Mouse (Mus musculus) C2C12 (cell line): Measurements from ENCODE around the gene Ces1c. TPM values are rescaled to one million over a fixed set of nuclear protein-coding genes. Genes with fewer than 3 reads are reported as not detected.

ENCODE experiments used
- H3K27me3 ChIP-seq: one replicate; pipeline ENCODE4 v1.6.1; 2011; ENCODE audit not compliant: control insufficient read depth, insufficient read depth, insufficient read length
- H3K36me3 ChIP-seq: one replicate; pipeline ENCODE4 v1.6.1; 2011; ENCODE audit not compliant: control insufficient read depth, insufficient read depth
- H3K4me3 ChIP-seq: one replicate; pipeline ENCODE4 v1.5.1; 2011; ENCODE audit warnings: mild to moderate bottlenecking, control low read depth; ENCODE audit not compliant: poor library complexity, insufficient read depth, severe bottlenecking
- H3K79me2 ChIP-seq: one replicate; pipeline ENCODE4 v1.6.1; 2011; ENCODE audit not compliant: control insufficient read depth, insufficient read depth
- H3K79me3 ChIP-seq: one replicate; pipeline ENCODE4 v1.6.1; 2011; ENCODE audit warnings: low read depth, control low read depth
- H3ac ChIP-seq: one replicate; pipeline ENCODE3; 2011; ENCODE audit warnings: low read depth; ENCODE audit not compliant: control insufficient read depth, insufficient read length
- CEBPB ChIP-seq: IDR thresholded peaks from one replicate; pipeline ENCODE4 v1.6.1; 2011; ENCODE audit warnings: low read depth, mild to moderate bottlenecking, control low read depth, moderate library complexity
- CTCF ChIP-seq: IDR thresholded peaks from one replicate; pipeline ENCODE4 v1.5.1; 2011; ENCODE audit not compliant: control insufficient read depth, insufficient read depth, insufficient read length
- FOSL1 ChIP-seq: IDR thresholded peaks from one replicate; pipeline ENCODE4 v1.8.0; 2011; ENCODE audit warnings: mild to moderate bottlenecking, low read length; ENCODE audit not compliant: poor library complexity, insufficient read depth, severe bottlenecking
- MAX ChIP-seq: IDR thresholded peaks from one replicate; pipeline ENCODE4 v1.6.1; 2011; ENCODE audit warnings: mild to moderate bottlenecking, control low read depth
- MYOD1 ChIP-seq: IDR thresholded peaks from one replicate; pipeline ENCODE4 v1.6.1; 2011; ENCODE audit warnings: low read depth; ENCODE audit not compliant: control insufficient read depth, insufficient read length
- MYOG ChIP-seq: IDR thresholded peaks from one replicate; pipeline ENCODE4 v1.6.1; 2011; ENCODE audit not compliant: control insufficient read depth, insufficient read length; ENCODE audit errors: extremely low read depth
- USF1 ChIP-seq: IDR thresholded peaks from one replicate; pipeline ENCODE4 v1.6.1; 2011; ENCODE audit warnings: low read depth, mild to moderate bottlenecking, control low read depth, moderate library complexity
- long read RNA-seq, 2 experiments: library from polyadenylated mRNA; unstranded; transcript quantifications; one replicate each; pipeline ENCODE4 v2.0.0; 2019 to 2020
- polyA plus RNA-seq: library from polyadenylated mRNA; unstranded; fragments of >200 nt; fragmentation: generic; extraction: Trizol; gene quantifications from one replicate; pipeline ENCODE4 v1.2.1, GENCODE M21; 2012; ENCODE audit warnings: missing spikeins

Ces1c gene
- not detected for polyA plus RNA-seq
- long read RNA-seq, experiment 1: 0 reads
- long read RNA-seq, experiment 2: 0 reads

DNA sequence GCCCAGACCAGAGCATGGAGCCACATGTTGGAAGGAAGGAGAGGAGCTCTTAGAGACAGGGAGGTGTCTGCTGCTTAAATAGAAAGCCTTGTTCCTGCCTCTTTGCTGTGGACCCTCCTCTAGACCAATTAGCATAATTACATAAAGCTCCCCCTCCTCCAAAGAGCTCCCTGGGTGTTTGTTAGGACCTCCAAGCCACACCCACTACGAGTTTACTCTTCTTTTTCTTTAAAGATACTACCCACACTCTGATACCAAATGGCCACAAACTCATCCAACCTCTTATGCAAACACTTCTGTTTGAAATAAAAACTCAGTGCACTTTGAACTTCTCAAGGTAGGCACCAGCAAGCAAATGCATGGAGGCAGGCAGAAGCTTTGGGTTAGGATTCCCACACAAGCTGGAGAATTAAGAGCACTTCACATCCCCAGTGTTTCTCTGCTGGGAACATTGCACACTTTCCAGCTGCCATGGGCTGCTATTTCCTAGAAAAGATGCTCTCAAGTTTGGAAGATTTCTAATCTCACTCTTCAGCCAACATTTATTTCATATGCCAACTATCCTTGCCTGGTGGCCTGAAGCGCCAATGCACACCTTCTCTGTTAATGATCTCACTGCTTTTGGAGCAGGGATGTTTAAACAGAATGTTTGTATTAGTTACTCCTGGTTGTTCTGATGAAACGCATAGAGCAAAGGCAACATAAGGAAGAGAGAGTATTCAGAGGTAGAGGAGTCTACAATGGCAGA is at the start of gene Ces1c:
TSS of gene Ces1c (minus strand) at position 51 of the 748 bp plus-strand sequence.
- no peaks in the 10 kb centered on the region for H3K79me2 ChIP-seq
- TF ChIP-seq CEBPB (no peak), FOSL1 (no peak), MAX (no peak)
- no peak within 1 kb of the TSS for H3ac ChIP-seq
- no peak within 1 kb of the TSS for H3K4me3 ChIP-seq
- H3K36me3 ChIP-seq: no peaks in the 10 kb centered on the region
- H3K79me3 ChIP-seq: no peaks in the 10 kb centered on the region
- no peaks in the 10 kb centered on the region for H3K27me3 ChIP-seq

GRCm38 (mm10) chr8:93180581-93181129 is 49.6 kb upstream of the Ces1c start:
- no peak for TF ChIP-seq FOSL1
- TF ChIP-seq USF1: no peak
- TF ChIP-seq CEBPB: no peak
- TF ChIP-seq MYOG: no peak
- no peak for TF ChIP-seq MYOD1
- no peak for TF ChIP-seq MAX
- no peak for TF ChIP-seq CTCF
- Histone ChIP-seq H3ac (no peak overlapping the region), H3K79me2 (no peaks in the 10 kb centered on the region), H3K79me3 (no peaks in the 10 kb centered on the region), H3K36me3 (no peaks in the 10 kb centered on the region), H3K27me3 (no peaks in the 10 kb centered on the region), H3K4me3 (no peak overlapping the region)

GRCm38 (mm10) chr8:93176593-93176992 is 45.5 kb upstream of the Ces1c start:
- Histone ChIP-seq H3ac (no peak overlapping the region), H3K79me2 (no peaks in the 10 kb centered on the region), H3K79me3 (no peaks in the 10 kb centered on the region), H3K27me3 (no peaks in the 10 kb centered on the region), H3K36me3 (no peaks in the 10 kb centered on the region), H3K4me3 (no peak overlapping the region)
- TF ChIP-seq MYOD1 (no peak), CEBPB (no peak), USF1 (no peak), MAX (no peak), MYOG (no peak), CTCF (no peak), FOSL1 (no peak)

- H3ac ChIP-seq: no peak overlapping the region
- no peaks in the 10 kb centered on the region for H3K27me3 ChIP-seq
- TF ChIP-seq FOSL1 (no peak), MYOG (no peak), MYOD1 (no peak), CEBPB (no peak), MAX (no peak), CTCF (no peak), USF1 (no peak)
- no peaks in the 10 kb centered on the region for H3K79me3 ChIP-seq
- no peak overlapping the region for H3K4me3 ChIP-seq
- no peaks in the 10 kb centered on the region for H3K36me3 ChIP-seq
- no peaks in the 10 kb centered on the region for H3K79me2 ChIP-seq
These were observed 43.5 kb upstream of the Ces1c start for GRCm38 (mm10) chr8:93174554-93174953.

GRCm38 (mm10) chr8:93171846-93172590 is 40.9 kb upstream of the Ces1c start:
- H3K27me3 ChIP-seq: no peaks in the 10 kb centered on the region
- TF ChIP-seq USF1 (no peak), MYOD1 (no peak), MAX (no peak), CEBPB (no peak)
- no peaks in the 10 kb centered on the region for H3K79me2 ChIP-seq
- H3ac ChIP-seq: no peak overlapping the region
- no peaks in the 10 kb centered on the region for H3K36me3 ChIP-seq
- no peak overlapping the region for H3K4me3 ChIP-seq
- no peaks in the 10 kb centered on the region for H3K79me3 ChIP-seq
